Mouse (Mus musculus) stomach, embryonic 16.5 days (tissue): ENCODE measurements around the gene Usf1. TPM values are rescaled to one million over a fixed set of nuclear protein-coding genes. Genes with fewer than 3 reads are reported as not detected.

Experiments used
- polyA plus RNA-seq: library from polyadenylated mRNA; unstranded; fragments of >200 nt; fragmentation: Nextera tagmentation; extraction: Ambion mirVana; gene quantifications from 2 replicates; pipeline ENCODE4 v1.2.1, GENCODE M21; 2015

Gene Usf1
- polyA plus RNA-seq, 1 experiment from 2014 or later = 64.7 TPM

Other genes with a start within 250 kb of the Usf1 start
- gene Pcp4l1, start 215.0 kb upstream of the Usf1 start, polyA plus RNA-seq = 44.3 and 46.4 TPM in 2 replicates
- 1.7 and 1.8 TPM in 2 replicates for gene Nr1i3, start 197.3 kb upstream of the Usf1 start, polyA plus RNA-seq
- 28.2 and 28.3 TPM in 2 replicates for gene Tomm40l, start 188.8 kb upstream of the Usf1 start, polyA plus RNA-seq
- 257 and 347 TPM in 2 replicates for gene Apoa2, start 186.3 kb upstream of the Usf1 start, polyA plus RNA-seq
- gene Fcer1g, start 176.9 kb upstream of the Usf1 start, polyA plus RNA-seq = 68.0 and 77.1 TPM in 2 replicates
- 11.0 and 12.8 TPM in 2 replicates for gene Adamts4, start 160.9 kb upstream of the Usf1 start, polyA plus RNA-seq
- 259 and 260 TPM in 2 replicates for gene Ndufs2, start 159.9 kb upstream of the Usf1 start, polyA plus RNA-seq
- gene B4galt3, start 141.0 kb upstream of the Usf1 start, polyA plus RNA-seq = 70.6 and 71.5 TPM in 2 replicates
- 44.6 and 54.5 TPM in 2 replicates for gene Ppox, start 130.1 kb upstream of the Usf1 start, polyA plus RNA-seq
- 54.9 and 59.1 TPM in 2 replicates for gene Usp21, start 123.3 kb upstream of the Usf1 start, polyA plus RNA-seq
- gene Ufc1, start 116.3 kb upstream of the Usf1 start, polyA plus RNA-seq = 100 and 113 TPM in 2 replicates
- 48.0 and 54.7 TPM in 2 replicates for gene Dedd, start 82.2 kb upstream of the Usf1 start, polyA plus RNA-seq
- gene Nit1, start 65.7 kb upstream of the Usf1 start, polyA plus RNA-seq = 49.6 and 51.3 TPM in 2 replicates
- gene Pfdn2, start 65.6 kb upstream of the Usf1 start, polyA plus RNA-seq = 81.2 and 109 TPM in 2 replicates
- 0.76 and 1.3 TPM in 2 replicates for gene Klhdc9, start 50.5 kb upstream of the Usf1 start, polyA plus RNA-seq
- 42.8 and 62.7 TPM in 2 replicates for gene Nectin4, start 41.2 kb upstream of the Usf1 start, polyA plus RNA-seq
- 2.9 and 3.8 TPM in 2 replicates for gene Arhgap30, start 22.4 kb upstream of the Usf1 start, polyA plus RNA-seq
- gene Tstd1, start 7.6 kb downstream of the Usf1 start, polyA plus RNA-seq = 7.6 and 8.3 TPM in 2 replicates
- gene F11r, start 26.2 kb downstream of the Usf1 start, polyA plus RNA-seq = 137 and 162 TPM in 2 replicates
- gene Alyref2, start 92.2 kb downstream of the Usf1 start, polyA plus RNA-seq = 15.7 and 16.3 TPM in 2 replicates
- gene Itln1, start 124.0 kb downstream of the Usf1 start, polyA plus RNA-seq = not detected in 2 replicates
- 0.81 and 1.4 TPM in 2 replicates for gene Cd244a, start 147.9 kb downstream of the Usf1 start, polyA plus RNA-seq
- gene Ly9, start 196.1 kb downstream of the Usf1 start, polyA plus RNA-seq = 0.62 and 0.84 TPM in 2 replicates
- 0.14 and 0.24 TPM in 2 replicates for gene Slamf7, start 241.7 kb downstream of the Usf1 start, polyA plus RNA-seq